Mouse (Mus musculus): ENCODE measurements around the gene Eif4b.

DNA sequence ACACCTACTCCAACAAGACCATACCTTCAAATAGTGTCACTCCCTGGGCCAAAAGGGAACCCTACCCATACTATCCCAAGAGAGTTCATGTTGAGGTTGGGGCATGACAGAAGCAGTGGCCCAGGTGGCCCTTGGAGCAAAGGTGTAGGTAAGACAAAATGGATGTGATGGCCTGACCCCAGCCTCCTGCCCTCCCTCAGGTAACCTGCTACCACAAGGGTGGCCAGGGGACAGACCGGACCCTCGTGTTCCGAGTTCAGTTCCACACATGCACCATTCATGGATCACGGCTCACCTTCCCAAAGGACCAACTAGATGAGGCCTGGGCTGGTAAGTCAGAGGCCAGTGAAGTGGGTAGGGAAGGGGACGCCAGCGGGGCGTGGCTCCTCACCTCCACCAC, 36.7 kb downstream of the Eif4b start:
- TF ChIP-seq PAX5 (IDR thresholded peaks at IDR 0.05; ENCODE audit: low read length) (no peak), TBP (conservative IDR thresholded peaks at IDR 0.05; ENCODE audit: low read depth, low read length) (no peak), CTCF (conservative IDR thresholded peaks at IDR 0.05 in 1 of 2, IDR thresholded peaks at IDR 0.05 in 1 of 2; ENCODE audit: low read depth in 2 of 2, low read length in 2 of 2) (no peak), MYC (IDR thresholded peaks at IDR 0.05; ENCODE audit: low read depth, low read length) (no peak)
